Mouse (Mus musculus) heart, embryonic 16.5 days (tissue): ENCODE measurements around the gene Gal3st2. TPM values are rescaled to one million over a fixed set of nuclear protein-coding genes. Genes with fewer than 3 reads are reported as not detected.
A peak's percentile ranks its signal among the peaks of the same experiment; 100 is the strongest.
"Not testable (repeated sequence)": the region's sequence is repeated elsewhere in the genome, so short reads cannot be mapped to it uniquely, and the experiment has no call there.

Experiments
- ATAC-seq: fragments of 200-750 bp; cut with Nextera tagmentation; replicated peaks from 2 replicates; pipeline ENCODE4 v1.8.0; 2017; ENCODE audit warnings: moderate number of reproducible peaks; ENCODE audit not compliant: insufficient read depth, low FRiP score; ENCODE audit errors: extremely low read depth
- H3K27ac ChIP-seq: fragments of 300-500 bp; sonication (generic); 2 replicates; pipeline ENCODE4 v1.5.1; 2014; ENCODE audit warnings: mild to moderate bottlenecking, low read length, control low read depth, moderate library complexity
- H3K27me3 ChIP-seq: fragments of 300-500 bp; sonication (generic); 2 replicates; pipeline ENCODE4 v1.6.1; 2014; ENCODE audit warnings: low read length, mixed read lengths; ENCODE audit not compliant: control insufficient read depth, insufficient read depth
- H3K36me3 ChIP-seq: fragments of 300-500 bp; sonication (generic); 2 replicates; pipeline ENCODE4 v1.6.1; 2014; ENCODE audit not compliant: control insufficient read depth, insufficient read depth
- H3K4me1 ChIP-seq: fragments of 300-500 bp; sonication (generic); 2 replicates; pipeline ENCODE4 v1.6.1; 2014; ENCODE audit warnings: low read length, mixed read lengths; ENCODE audit not compliant: control insufficient read depth, insufficient read depth
- H3K4me2 ChIP-seq: fragments of 300-500 bp; sonication (generic); 2 replicates; pipeline ENCODE4 v1.6.1; 2014; ENCODE audit warnings: low read depth, mild to moderate bottlenecking, control low read depth, low read length
- H3K4me3 ChIP-seq: fragments of 300-500 bp; sonication (generic); 2 replicates; pipeline ENCODE4 v1.5.1; 2014; ENCODE audit warnings: mild to moderate bottlenecking, control low read depth, low read length
- H3K9ac ChIP-seq: fragments of 300-500 bp; sonication (generic); 2 replicates; pipeline ENCODE4 v1.6.1; 2014; ENCODE audit warnings: low read length, control low read depth
- H3K9me3 ChIP-seq: fragments of 300-500 bp; sonication (generic); replicated peaks from 2 replicates; pipeline ENCODE4 v1.6.1; 2016; ENCODE audit warnings: low read length; ENCODE audit not compliant: control insufficient read depth
- WGBS: fragments of 180-500 bp; shearing (Covaris S2); extraction: QIAGEN DNeasy Blood & Tissue Kit; methylation state at CpG from one replicate; pipeline ENCODE4 v1.1.7; 2014; 5-methylcytosine and 5-hydroxymethylcytosine counted together
- polyA plus RNA-seq: library from polyadenylated mRNA; unstranded; fragments of >200 nt; fragmentation: Nextera tagmentation; extraction: Ambion mirVana; gene quantifications from 2 replicates; pipeline ENCODE4 v1.2.1, GENCODE M21; 2015

Gal3st2 gene
- polyA plus RNA-seq, 1 experiment from 2014 or later, result 0.14 TPM

DNA sequence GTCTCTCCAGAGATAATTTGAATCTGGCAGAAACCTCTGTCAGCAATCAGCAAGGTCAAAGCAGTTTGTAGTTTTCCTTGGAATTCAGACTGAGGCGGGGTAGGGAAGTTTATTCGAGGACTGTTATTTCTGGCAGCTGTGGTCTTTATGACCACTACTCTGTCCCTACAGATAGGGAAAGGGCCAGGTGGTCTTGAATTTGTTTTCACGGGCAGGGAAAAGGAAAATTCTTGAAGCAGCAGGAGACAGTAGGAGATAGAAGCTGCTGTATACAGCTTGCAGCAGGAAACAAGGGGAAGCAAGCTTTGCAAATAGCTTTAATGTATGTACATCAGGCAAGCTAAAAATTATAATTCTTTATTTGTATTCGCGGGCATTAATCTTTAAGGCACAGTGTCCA, 40.2 kb downstream of the Gal3st2 start:
- not testable (repeated sequence) for H3K36me3 ChIP-seq, H3K27me3 ChIP-seq, H3K9ac ChIP-seq, H3K4me2 ChIP-seq, H3K4me1 ChIP-seq, H3K9me3 ChIP-seq, H3K4me3 ChIP-seq, H3K27ac ChIP-seq
- ATAC-seq, result peak; percentile 52; the same call in 1 of the 2 replicates
- WGBS, result 0% methylated on average over 1 of the region's 5 CpGs

DNA sequence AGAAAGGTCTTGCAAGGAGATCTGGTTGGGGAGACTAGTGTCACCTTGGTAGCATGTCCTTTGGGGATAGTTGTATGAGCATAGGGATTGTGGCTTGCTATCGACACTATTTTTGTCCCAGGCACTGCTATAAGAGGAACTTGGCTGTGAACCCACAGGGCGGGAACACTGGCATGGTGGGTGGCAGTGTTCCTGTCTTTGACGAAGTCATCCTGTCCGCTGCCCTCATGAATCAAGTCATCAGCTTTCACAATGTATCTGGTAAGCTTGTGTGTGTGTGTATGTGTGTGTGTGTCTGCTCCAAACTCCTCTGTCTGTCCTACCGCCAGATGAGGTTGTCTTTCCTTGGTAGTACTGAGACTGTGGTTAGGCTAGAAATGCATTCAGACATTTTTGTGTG, 45.6 kb downstream of the Gal3st2 start:
- H3K9ac ChIP-seq, H3K27me3 ChIP-seq, H3K4me1 ChIP-seq, H3K4me2 ChIP-seq, H3K36me3 ChIP-seq, H3K27ac ChIP-seq, H3K9me3 ChIP-seq, H3K4me3 ChIP-seq: not testable (repeated sequence)
- 56% methylated on average over 3 of the region's 5 CpGs for WGBS
- ATAC-seq, result peak; percentile 71

DNA sequence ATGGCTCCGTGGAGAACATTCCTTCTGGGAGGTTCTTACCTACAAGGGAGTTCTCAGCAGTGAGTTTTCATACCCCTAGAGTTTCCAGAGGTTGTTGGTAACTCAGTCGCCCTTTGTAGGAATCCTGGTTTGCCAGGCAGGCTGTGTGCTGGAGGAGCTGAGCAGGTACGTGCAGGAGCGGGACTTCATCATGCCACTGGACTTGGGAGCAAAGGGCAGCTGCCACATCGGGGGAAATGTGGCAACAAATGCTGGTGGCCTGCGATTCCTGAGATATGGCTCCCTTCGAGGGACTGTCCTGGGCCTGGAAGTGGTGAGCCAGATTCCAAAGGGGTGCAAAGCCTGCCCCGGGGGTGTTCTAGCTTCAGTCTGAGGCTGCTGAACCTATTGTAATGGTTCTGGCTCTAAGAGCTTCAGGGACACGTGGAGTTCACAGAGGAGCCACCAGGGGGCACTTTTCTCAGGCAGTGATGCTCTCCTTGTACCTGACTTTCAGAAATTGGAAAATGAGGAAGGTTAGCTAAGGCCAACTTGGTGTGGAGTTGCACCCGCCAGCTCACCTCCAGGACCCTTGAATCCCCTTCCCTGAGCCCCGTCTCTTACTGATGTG, 48.0 kb downstream of the Gal3st2 start:
- H3K9ac ChIP-seq, H3K4me2 ChIP-seq, H3K36me3 ChIP-seq, H3K27me3 ChIP-seq, H3K9me3 ChIP-seq, ATAC-seq, H3K4me3 ChIP-seq, H3K4me1 ChIP-seq, H3K27ac ChIP-seq: not testable (repeated sequence)
- no CpG with 5 or more reads among the region's 11 CpGs for WGBS

DNA sequence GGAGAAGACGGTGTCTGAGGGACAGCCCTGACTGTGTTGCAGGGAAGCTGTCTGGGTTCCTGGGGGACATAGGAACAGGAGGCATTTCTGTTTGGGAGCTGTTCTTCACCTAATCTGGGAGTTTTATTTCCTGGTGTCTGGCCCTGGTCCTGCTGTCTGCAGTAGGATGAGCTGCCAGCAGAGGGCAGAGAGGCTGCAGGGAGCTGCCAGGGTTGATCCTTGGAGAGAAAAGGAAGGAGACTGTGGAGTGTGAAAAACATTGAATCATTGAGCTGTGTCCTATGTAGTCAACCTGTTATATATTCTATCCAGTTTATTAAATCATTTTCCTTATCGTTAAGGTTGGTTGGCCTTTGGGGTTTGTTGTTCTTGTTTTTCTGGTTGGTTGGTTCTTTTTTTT, 50.8 kb downstream of the Gal3st2 start:
- not testable (repeated sequence) for H3K4me3 ChIP-seq, H3K9me3 ChIP-seq, H3K4me2 ChIP-seq, H3K36me3 ChIP-seq, H3K27ac ChIP-seq, H3K9ac ChIP-seq, H3K27me3 ChIP-seq, H3K4me1 ChIP-seq
- WGBS, result no CpG with 5 or more reads among the region's 2 CpGs
- peak; percentile 32; the same call in 1 of the 2 replicates for ATAC-seq

DNA sequence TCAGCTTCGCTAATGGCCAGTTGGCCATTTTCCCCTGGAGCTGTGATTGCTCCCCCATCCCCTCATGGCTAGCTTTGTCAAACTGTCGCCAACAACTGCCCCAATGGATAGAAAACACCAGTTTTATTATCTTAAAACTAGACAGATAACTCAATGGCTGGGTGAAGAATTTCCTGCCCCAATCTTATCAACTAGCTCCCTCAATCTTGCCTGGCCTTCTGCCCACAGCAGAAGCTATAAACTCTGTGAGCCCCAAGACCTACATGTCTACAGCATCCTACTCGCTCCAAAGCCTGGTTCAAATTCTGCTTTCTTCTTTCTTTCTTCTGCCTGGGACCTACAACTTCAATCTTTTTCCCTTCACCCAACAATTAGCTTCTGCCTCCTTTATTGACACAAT, 56.1 kb downstream of the Gal3st2 start:
- 48% methylated on average over 3 of the region's 3 CpGs for WGBS
- H3K9me3 ChIP-seq, H3K27ac ChIP-seq, H3K9ac ChIP-seq, H3K4me3 ChIP-seq, H3K36me3 ChIP-seq, H3K27me3 ChIP-seq, H3K4me2 ChIP-seq, H3K4me1 ChIP-seq, ATAC-seq: not testable (repeated sequence)

DNA sequence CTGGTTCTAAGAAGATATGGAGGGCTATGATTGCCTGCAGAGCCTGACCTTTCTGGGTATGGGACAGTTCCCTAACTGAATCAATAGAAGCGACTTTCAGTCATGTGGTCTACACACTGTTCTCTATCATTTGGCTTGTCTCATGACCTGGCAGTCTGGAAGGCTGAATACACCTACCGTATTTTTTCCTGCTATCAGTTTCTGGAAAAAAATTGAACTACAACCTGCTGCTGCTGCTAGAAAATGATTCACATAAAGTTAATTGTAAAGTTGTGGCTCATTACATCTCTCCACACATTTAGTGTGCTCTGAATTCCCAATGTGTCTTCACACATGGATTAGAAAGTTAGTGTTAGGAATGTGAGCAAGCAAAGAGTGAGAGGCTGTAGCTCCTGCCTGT, 56.9 kb downstream of the Gal3st2 start, which contains the start of gene Gal3st2b:
TSS of gene Gal3st2b (plus strand) at position 301 of the 400 bp plus-strand sequence.
- not testable (repeated sequence) for ATAC-seq, H3K9ac ChIP-seq, H3K4me1 ChIP-seq, H3K4me3 ChIP-seq, H3K27ac ChIP-seq, H3K9me3 ChIP-seq, H3K4me2 ChIP-seq, H3K27me3 ChIP-seq, H3K36me3 ChIP-seq
- 69% methylated on average over 2 of the region's 2 CpGs for WGBS

DNA sequence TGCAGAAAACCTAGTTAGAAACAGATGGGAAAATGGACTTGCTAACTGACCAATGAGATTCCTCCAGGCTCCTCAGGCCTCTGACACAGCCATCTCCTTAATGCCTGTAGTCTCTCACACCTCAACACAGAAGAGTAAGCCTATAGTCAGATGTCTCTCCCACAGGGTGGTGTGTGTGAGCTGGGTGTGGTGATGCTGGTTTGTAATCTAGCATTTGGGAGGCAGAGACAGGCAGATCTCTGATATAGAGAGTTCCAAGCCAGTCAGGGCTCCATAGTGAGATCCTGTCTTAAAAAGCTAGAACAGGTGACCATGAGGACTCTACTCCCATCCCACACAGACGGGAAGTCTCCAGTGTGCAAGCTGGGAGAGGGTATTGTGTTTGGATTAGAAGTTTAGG, 57.7 kb downstream of the Gal3st2 start:
- H3K36me3 ChIP-seq, ATAC-seq: not testable (repeated sequence)
- WGBS, result 89% methylated on average over 1 of the region's 1 CpGs

DNA sequence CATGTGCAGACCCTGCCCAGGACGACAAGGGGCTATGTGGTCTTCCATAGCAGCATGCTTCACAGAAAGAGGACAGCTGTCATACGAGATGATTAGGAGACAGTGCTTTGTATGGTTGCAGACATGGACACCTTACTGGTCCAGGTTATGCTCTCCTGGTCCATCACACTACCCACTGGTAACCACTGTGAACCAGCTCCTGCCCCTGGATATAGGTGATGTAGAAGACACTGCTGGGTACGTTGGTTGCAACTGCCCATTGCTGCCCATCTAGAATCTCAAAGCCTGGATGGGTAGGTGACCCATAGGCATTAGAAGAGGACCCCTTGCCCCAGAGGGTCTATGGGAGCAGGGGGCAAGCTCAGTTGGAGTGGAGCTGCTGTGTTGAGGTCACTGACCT, 58.2 kb downstream of the Gal3st2 start:
- 86% methylated on average over 3 of the region's 3 CpGs for WGBS
- H3K9me3 ChIP-seq, H3K27ac ChIP-seq, H3K36me3 ChIP-seq, H3K27me3 ChIP-seq, H3K9ac ChIP-seq, H3K4me3 ChIP-seq, ATAC-seq, H3K4me1 ChIP-seq, H3K4me2 ChIP-seq: not testable (repeated sequence)

More for the DNA sequence above, 57.7 kb downstream of the Gal3st2 start:
- not testable (repeated sequence) for H3K4me1 ChIP-seq, H3K9me3 ChIP-seq, H3K4me2 ChIP-seq, H3K27ac ChIP-seq, H3K9ac ChIP-seq, H3K27me3 ChIP-seq, H3K4me3 ChIP-seq

DNA sequence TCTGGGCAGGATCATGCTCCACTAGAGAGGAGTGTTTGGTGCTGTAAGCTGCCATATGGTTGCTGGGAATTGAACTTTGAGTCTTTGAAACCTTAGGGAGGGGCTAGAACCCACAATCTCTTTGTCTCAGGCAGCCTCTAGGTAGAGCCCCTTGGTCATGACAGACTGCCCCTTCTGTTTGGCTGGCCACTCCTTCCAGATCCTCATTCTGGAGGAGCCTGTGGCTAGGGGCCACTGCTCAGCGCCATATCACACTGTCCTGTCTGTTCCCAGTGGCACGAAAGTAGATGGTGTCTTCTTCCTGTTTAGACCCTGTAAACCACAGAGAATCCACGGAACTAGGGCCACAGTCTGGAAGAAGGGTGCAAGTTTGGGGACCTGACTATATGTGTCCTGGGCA, 61.5 kb downstream of the Gal3st2 start:
- 77% methylated on average over 3 of the region's 3 CpGs for WGBS
- not testable (repeated sequence) for H3K9ac ChIP-seq, ATAC-seq, H3K4me3 ChIP-seq, H3K27ac ChIP-seq, H3K4me1 ChIP-seq, H3K27me3 ChIP-seq, H3K36me3 ChIP-seq, H3K4me2 ChIP-seq, H3K9me3 ChIP-seq
